Mouse (Mus musculus) CD8-positive naive resting alpha-beta T cell, adult 2 months (primary cell): ENCODE data around the gene Rps6ka1.
"Not testable (repeated sequence)": the region's sequence is repeated elsewhere in the genome, so short reads cannot be mapped to it uniquely, and the experiment has no call there.

Experiments
- DNase-seq, 2 experiments: peaks; one replicate each; pipeline ENCODE4 v3.0.0; 2022; ENCODE audit warnings: low read depth in 2 of 2, low spot score in 2 of 2

Rps6ka1 gene

DNA sequence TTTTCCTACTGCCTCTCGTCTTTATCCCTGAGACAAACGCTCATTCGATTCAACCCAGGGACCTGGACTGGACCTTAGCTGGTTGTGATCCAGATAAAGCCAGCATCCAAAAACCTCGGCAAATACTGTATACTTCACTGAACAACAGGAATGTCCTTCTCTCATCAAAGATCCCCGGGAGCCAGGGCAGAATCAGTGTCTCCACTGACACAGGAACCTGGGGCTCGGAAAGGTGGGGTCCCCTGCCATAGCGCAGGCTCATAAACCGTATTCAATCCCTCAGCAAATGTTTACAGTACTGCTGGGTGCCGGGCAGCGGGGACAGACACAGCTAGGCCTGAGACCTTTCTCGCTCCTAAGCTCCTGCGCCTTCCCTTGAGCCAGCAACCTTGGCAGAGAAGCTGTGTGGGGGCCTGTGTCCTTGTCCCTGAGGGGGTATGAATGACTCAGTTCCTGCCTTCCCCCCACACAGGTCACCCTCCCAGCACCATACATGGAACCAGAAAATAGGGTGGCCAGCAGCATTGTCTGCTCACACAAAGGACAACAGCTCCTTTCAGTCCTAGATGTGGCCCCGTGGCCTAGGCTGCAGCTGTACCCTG, 23.1 kb downstream of the Rps6ka1 start:
- no peak for DNase-seq

DNA sequence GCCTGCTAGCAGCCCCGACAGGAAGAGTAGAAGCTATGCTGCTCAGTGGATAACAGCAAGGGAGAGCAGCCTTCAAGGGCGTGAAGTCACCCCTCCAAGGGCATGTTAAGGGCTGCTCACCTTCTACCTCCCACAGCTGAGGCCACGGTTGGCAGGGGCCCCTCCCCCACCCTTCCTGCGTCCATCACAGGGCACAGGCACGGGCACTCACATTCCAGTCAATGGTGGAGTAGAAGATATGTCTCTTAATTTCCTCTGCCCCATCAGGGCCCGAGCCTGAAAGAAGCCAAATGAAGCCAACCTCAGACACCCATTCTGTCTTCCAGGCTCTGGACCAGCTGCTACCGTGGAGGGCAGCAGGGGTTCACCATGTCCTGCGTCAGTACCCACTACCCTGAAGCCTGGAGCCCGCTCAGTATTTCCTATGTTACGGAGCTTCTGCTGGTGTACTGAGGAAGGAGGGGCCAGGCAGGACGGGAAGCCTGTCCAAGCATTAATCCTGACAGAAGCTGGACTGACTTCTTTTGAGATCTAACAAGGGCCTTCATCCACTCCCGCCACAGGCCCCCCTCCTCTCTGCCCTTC, 23.7 kb downstream of the Rps6ka1 start:
- DNase-seq, result no peak

DNA sequence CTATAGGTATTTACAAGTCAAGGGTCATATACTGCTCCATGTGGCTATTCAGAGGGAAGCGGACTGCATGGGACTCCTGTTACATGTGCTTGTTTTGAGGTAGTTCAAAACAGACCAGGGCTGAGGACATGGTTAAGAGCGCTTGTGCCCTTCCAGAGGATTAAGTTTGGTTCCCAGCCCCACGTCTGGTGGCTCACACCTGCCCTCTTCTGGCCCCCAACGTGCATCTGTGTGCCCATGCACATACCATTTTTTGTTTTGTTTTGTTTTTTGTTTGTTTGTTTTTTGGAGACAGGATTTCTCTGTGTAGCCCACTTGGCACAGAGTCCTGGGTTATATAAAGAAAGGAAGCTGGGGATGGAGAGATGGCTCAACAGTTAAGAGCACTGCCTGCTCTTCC, 30.1 kb downstream of the Rps6ka1 start:
- DNase-seq, result no peak

DNA sequence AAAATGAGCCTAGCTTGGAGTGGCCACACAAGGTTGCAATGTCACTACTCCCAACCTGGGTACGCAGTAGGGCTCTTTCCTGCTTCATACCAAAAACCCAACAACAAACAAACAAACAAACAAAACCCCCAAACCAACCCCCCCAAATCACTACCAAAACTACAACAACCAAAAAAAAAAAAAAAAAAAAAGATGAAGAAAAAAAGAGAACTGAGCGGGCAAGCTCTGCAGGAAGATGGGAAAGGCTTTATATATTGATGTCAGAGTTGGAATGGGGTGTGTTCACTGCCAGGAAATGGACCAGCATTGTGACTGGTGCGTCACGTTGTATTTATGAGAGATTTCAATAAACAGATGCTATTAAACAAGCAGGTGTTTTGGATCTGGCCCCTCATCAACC, 33.0 kb downstream of the Rps6ka1 start:
- DNase-seq, result no peak

DNA sequence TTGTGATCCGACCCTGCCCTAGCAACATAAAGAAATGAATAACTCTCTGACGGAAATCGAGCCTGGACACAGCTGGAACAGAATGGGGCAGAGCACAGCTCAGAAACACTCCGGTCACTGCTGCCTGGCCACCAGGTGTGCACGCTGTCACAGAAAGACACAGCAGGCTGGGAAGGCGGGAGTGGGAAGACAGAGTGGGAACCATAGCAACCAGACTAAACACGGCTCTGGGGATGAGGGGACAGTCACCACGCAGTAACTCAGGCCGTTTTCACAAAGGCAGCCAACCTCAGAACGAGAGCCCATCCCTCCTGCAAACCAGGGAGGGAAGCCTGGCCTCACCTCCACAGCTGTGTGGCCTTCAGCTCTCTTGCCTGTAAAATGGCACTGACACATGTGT, 34.0 kb downstream of the Rps6ka1 start:
- DNase-seq, result no peak

DNA sequence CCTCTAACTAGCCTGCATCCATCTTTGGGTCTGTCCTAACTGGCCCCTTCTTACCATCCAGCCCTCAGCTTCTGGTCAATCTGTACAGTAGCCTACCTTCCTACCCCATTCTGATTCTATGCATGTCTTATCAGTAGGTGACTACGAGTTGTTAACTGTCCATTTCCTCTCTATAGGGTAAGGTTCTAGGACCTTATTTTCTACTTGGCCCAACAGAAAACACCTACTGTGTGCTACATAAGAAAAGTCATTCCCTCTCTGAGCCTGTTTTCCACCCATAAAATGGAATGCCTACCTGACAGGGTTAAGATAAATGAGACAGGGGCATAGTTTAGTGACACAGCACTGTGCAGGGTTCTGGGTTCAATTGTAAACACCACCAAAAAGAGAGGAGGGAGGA, 41.0 kb downstream of the Rps6ka1 start:
- DNase-seq, result no peak

DNA sequence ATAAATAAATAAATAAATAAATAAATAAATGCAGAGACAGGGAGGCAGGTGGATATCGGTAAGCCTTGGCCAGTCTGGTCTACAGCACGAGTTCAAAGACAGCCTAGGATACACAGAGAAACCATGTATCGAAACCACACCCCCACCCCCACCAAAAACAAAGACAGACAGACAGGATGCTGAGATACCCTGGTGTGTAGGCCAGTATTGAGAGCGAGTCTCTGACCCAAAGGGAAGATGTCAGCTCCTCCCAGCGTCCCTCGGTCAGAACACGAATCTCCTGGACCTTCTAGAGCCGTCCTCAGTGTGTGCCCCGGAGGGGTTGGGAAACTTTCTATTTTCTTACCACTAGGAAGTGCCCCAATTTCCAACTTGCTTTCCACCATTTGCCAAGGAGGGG, 42.5 kb downstream of the Rps6ka1 start:
- no peak for DNase-seq

DNA sequence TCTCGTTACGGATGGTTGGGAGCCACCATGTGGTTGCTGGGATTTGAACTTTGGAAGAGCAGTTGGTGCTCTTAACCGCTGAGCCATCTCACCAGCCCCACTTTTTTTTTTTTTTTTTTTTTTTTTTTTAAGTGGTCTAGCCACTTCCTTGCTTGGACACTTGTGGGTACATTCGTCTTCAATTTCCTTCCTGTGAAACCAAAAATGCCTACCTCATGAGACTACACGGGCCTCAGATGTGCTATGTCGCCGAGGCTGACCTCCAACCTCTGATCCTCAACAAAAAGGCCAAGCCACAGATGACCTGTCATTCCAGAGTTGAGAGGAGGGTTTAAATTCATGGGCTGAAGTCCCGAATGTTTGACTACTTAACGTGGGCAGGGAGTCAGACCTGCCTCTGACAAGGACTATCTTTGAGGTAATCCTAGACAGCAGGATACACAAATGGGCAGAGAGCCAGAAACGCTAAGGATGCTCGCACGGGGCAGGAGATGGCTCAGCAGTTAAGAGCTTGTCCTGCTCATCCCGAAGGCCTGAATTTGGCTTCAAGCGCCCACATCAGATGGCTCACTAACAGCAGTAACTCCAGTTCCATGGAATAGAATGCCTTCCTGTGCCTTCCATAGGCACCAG, 43.3 kb downstream of the Rps6ka1 start:
- no peak for DNase-seq

DNA sequence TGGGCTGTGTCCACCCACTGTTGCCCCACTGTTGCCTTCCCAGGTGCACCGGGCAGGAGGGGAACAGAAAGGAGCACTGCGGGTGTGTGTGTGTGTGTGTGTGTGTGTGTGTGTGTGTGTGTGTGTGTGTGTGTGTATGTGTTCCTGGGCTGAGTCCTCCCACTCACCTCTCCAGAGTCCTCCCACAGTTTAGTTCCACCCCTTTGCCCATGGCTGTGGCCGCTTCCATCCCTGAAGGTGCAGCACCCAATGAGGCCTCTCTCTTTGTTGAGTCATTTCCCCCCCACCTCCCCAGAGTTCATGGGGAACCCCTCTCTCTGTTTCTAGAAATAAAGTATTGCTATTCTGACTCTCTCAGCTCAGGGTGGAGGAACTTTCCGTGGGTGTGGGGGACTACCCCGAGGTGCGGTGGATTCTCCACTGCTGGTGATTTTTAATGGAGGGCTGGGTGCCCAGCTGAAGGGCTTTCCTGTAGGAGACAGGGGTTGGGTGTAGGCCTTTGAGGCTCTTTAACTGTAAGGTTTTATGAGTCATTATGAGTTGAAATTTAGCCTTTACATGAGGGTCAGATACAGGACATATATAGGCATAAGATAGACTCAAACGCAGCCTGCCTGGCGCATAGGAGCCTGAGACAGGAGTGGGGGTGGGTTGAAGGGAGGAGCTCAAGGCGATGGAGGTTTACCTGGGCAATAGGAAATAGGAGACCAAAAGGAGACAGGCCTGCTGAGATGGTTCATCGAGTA, 44.4 kb downstream of the Rps6ka1 start:
- DNase-seq, result no peak

DNA sequence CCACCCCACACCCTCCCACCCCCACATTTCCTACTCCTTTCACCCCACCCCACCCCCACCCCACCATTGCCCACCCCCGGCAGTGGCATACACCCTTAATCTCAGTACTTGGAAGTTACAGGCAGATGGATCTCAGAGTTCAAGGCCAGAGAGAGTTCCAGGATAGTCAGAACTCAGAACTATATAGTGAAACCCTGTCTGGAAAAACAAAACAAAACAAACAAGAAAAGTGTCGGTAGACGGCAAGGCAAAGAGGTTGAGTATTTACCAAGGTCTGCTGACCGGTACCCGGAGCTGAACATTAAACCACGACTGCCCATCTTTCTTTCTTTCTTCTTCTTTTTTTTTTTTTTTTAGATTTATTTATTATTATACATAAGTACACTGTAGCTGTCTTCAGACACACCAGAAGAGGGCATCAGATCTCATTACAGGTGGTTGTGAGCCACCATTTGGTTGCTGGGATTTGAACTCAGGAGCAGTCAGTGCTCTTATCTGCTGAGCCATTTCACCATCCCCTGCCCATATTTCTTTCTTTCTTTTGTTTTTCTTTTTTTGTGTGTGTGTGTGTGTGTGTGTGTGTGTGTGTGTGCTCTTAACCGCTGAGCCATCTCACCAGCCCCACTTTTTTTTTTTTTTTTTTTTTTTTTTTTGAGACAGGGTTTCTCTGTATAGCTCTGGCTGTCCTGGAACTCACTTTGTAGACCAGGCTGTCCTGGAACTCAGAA, 45.7 kb downstream of the Rps6ka1 start:
- not testable (repeated sequence) for DNase-seq

DNA sequence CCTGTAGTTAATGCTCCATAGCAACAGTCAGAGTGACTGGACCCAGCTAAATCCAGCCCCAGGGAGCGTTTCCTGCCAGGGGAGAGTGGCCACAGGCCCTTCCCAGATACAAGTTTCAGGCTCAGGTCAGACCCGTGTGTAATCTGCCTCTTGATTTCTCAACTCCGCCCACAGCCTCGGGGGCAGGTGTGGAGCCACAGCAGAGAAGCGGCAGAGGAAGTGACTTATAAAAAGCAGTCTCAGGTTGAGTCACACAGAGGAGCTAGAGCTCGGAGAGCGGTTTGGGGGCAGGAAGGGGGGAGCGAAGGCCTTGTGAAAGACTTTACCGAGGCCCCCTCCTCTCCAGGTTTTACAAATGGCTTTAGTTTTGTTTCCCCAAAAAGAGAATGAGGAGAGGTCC, 46.6 kb downstream of the Rps6ka1 start:
- DNase-seq, result peak; percentile 63 to 75

DNA sequence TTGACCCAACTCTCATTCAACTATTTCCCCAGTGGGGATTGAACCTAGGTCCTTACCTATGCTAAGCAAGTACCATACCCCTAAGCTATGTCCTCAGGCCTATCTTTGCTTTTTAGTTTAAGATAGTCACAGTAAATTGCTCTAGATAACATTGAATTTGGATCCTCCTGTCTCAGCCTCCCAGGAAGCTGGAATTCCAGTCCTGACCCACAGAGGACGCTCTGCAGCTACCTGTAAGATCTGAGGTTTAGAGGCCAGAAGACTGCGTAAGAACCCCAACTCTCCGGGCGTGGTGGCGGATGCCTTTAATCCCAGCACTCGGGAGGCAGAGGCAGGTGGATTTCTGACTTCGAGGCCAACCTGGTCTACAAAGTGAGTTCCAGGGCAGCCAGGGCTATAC, 47.1 kb downstream of the Rps6ka1 start:
- DNase-seq, result no peak

DNA sequence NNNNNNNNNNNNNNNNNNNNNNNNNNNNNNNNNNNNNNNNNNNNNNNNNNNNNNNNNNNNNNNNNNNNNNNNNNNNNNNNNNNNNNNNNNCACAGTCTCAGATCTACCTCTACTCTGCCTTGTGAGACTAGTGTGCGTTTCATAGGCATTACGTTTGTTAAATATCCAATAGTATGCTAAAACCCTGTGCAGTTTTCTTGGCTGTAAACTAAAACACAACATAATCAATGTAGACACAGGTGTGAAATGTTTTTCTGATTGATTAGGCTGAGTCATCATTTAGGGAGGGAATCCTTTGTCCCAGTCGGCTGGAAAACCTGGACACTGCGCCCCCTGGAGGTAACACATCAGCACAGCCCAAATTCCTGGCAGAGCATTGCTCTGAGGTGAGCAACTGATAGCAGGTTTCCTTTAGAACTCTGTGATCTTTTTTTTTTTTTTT, 48.2 kb downstream of the Rps6ka1 start:
- no peak for DNase-seq

DNA sequence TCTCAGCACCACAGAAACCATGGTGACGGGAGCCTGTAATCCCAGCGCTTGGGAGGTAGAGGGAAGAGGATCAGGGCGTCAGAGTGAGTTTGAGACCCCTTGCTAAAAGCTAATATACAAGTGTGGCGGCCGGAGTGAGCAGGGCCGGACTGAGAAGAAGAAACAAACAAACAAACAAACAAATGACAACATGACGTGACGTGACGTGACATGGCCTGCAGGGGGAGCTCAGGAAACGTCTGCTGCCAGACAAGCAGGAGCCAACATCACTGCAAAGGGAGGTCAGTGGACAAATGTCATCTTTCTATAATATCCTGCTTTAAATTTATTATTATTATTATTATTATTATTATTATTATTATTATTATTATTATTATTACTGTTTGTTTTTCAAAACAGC, 51.0 kb downstream of the Rps6ka1 start:
- no peak for DNase-seq

DNA sequence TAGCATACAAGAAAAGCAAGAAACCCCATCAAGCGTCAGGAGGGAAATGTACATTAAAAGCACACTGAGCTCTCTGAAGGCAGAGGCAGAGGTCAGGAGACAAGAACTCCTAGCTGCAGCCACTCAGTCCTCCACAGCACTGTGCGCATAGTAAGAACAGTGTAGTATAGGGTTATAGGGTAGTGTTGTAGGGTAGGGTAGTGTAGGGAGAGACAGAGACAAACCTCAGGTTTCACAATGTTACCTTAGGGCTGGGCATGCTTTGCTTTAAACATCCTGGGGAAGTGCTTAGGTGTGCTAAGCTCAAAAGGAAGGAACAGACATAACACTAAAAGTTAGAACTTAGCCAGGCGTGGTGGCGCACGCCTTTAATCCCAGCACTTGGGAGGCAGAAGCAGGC, 52.4 kb downstream of the Rps6ka1 start:
- no peak for DNase-seq

DNA sequence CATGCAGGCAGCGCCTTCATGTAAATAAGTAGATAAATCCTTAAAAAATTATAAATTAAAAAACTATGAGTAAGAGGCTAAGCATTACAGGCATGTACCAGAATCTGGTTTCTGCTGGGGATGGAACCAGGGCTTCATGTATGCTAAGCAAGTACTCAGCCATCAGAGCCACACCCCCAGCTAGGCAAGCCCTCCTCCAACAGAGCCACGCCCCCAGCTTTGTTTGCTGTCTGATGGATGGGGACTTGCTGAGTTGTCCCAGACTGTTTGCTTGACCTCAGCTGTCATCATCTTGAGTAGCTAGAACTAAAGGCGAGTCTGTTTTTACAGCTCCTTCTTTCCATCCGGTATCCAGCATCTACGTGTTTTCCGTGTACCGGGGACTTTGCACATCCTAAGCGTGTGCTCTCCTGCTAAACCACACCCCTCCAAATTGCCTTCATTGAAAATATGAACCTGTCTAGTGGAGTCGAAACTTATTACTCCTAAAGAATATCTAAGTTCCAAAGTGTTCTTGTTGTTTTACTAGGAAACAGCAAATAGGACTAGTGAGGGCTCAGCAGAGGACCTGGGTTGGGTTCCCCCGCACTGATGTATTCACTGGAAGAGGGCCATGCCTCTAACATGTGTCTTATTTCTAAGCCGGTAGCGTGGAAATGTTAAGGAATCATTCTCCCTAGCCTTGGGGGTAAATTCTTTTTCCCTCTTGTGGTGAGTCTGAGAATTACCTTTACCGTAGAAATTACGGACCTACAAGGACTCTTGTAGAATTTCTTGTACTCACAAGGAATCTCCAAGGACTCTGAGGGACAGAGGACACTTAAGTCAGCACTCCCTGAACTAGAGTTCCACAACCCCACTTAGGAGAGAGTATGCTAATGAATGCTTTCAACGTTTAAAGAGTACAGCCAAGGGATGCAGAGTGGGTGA, 54.4 kb downstream of the Rps6ka1 start:
- DNase-seq, result no peak

DNA sequence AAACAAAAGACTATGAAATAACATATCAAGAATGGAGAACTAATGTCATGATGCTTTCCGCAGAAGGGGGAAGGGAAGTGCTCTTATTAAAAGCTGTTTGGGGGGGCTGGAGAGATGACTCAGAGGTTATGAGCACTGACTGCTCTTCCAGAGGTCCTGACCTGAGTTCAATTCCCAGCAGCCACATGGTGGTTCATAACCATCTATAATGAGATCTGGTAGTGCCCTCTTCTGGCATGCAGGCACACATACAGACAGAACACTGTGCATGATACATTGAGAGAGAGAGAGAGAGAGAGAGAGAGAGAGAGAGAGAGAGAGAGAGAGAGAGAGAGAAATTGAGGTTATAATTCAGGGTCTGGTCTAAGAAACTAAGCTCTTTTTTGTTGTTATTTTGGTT, 57.1 kb downstream of the Rps6ka1 start:
- no peak for DNase-seq

DNA sequence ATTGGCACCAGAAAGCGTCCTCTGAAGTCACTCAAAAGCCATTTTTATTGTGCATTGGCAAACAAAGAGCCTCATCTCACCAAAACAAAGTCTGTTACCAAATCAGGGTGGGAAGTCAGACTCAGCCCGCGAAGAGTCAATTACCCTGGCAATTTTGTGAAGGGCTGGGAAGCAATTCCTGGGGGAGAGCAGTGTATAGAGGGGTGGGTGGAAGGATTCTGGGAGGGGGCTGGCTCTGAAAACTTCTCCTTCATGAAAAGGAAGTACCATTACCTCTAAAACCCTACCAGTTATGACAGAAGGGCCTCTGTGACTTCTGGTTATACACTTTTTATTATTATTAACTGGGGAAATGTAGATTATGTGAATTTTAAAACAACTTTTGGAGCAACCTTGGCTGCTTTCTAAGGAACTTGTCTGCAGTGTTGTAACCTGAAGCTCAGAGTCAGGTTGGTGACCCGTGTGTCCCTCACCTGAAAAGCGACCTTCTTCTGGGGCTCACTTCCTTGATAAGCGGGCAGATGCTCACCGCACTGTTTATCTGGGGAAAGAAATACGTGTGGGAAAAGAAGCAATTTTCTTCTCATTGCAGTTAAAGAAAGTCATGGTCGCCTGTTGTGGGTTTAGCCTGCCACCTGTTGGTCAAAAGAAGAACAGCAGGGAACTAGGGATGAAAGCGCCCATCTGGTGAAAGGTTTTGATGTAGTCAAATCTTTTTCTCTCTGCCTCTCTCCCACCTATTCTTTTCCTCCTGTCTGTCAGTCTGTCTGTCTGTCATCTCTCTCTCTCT, 58.1 kb downstream of the Rps6ka1 start:
- peak; percentile 71 to 84 for DNase-seq
